Mouse (Mus musculus): ENCODE results near the gene Kcnq1. TPM values are rescaled to one million over a fixed set of nuclear protein-coding genes. Genes with fewer than 3 reads are reported as not detected.

Gene Kcnq1
- polyA plus RNA-seq (2017; shearing (Covaris generic)): not detected

GRCm38 (mm10) chr7:143106062-143106461 lies at the start of gene Kcnq1:
TSS of gene Kcnq1 (plus strand) at chr7:143106362.

GRCm38 (mm10) chr7:143068882-143069591 lies 37.1 kb upstream of the Kcnq1 start, which contains the start of gene Tssc4:
TSS of gene Tssc4 (plus strand) at chr7:143069249.

GRCm38 (mm10) chr7:143094592-143095553 lies 11.3 kb upstream of the Kcnq1 start, which contains the start of gene Trpm5:
TSS of gene Trpm5 (minus strand) at chr7:143094642.

GRCm38 (mm10) chr7:143460874-143461273 lies 354.7 kb downstream of the Kcnq1 start, which contains the start of gene Cdkn1c:
TSS of gene Cdkn1c (minus strand) at chr7:143461050.

GRCm38 (mm10) chr7:143473347-143474101 lies 367.4 kb downstream of the Kcnq1 start, which contains the start of gene Slc22a18:
TSS of gene Slc22a18 (plus strand) at chr7:143473736.

Other genes starting within 250 kb of the Kcnq1 start
- not detected for gene Th, start 175.2 kb upstream of the Kcnq1 start, polyA plus RNA-seq (2017; shearing (Covaris generic))
- gene Ascl2, start 137.1 kb upstream of the Kcnq1 start, polyA plus RNA-seq (2017; shearing (Covaris generic)): not detected
- 41.9 TPM for gene Tspan32, start 101.3 kb upstream of the Kcnq1 start, polyA plus RNA-seq (2017; shearing (Covaris generic))
- gene Cd81, start 53.6 kb upstream of the Kcnq1 start, polyA plus RNA-seq (2017; shearing (Covaris generic)): 5.6 TPM
- 9.3 TPM for gene Tssc4, start 37.1 kb upstream of the Kcnq1 start, polyA plus RNA-seq (2017; shearing (Covaris generic))
- gene Trpm5, start 11.7 kb upstream of the Kcnq1 start, polyA plus RNA-seq (2017; shearing (Covaris generic)): not detected

Measured in effector memory CD4-positive, alpha-beta T cell, adult 7 months (primary cell).